Mouse (Mus musculus): ENCODE results near the gene Gm20518. TPM values are rescaled to one million over a fixed set of nuclear protein-coding genes. Genes with fewer than 3 reads are reported as not detected.

Gene Gm20518
- total RNA-seq, 2 experiments from 2014 or later: 2.2 to 2.6 TPM

GRCm38 (mm10) chr16:17890342-17890727 lies 1.1 kb downstream of the Gm20518 start:
- no peak for DNase-seq (ENCODE audit: low spot score in 2 of 2)
- no peak for TF ChIP-seq CTCF (conservative IDR thresholded peaks at IDR 0.05)
- Histone ChIP-seq H3K27ac (peak overlapping the region; percentile 4; the same call in 1 of the 2 replicates), H3K4me3 (peak overlapping the region; percentile 85)

- H3K27ac ChIP-seq: peak overlapping the region; percentile 4; the same call in 1 of the 2 replicates
These were observed 1.7 kb downstream of the Gm20518 start for GRCm38 (mm10) chr16:17889689-17890341.

DNA sequence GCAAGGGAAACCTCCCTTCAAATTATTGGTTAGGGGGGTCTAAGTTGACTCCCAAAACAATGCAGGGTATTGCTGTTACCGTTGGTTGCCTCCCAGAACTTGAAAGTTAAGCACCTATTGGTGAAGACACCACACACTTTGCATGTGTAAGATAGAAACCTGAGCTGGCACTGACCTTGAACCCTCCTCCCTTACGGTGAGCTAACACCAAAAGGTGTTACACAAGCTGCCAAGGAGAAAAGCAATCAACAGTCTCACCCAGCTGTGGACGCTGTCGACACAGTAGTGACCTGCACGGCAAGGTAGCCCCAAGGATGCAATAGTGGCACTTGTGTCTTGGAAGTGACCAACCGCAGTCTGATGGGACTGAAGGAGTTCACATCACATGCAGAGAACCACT lies 7.4 kb downstream of the Gm20518 start:
- no peak for TF ChIP-seq CTCF (conservative IDR thresholded peaks at IDR 0.05)
- Histone ChIP-seq H3K27ac (no peak overlapping the region), H3K4me3 (no peak overlapping the region)
- no peak for DNase-seq (ENCODE audit: low spot score in 2 of 2)

More at GRCm38 (mm10) chr16:17889689-17890341, 1.7 kb downstream of the Gm20518 start:
- DNase-seq (ENCODE audit: low spot score in 2 of 2): no peak
- H3K4me3 ChIP-seq: peak overlapping the region; percentile 85
- TF ChIP-seq CTCF (conservative IDR thresholded peaks at IDR 0.05): no peak

GRCm38 (mm10) chr16:17882196-17882595 lies 9.3 kb downstream of the Gm20518 start:
- Histone ChIP-seq H3K4me3 (no peak overlapping the region), H3K27ac (no peak overlapping the region)
- TF ChIP-seq CTCF (conservative IDR thresholded peaks at IDR 0.05): no peak
- DNase-seq (ENCODE audit: low spot score in 2 of 2): no peak

- no peak for DNase-seq (ENCODE audit: low spot score in 2 of 2)
- no peak overlapping the region; the same call in 1 of the 2 replicates for H3K27ac ChIP-seq
- TF ChIP-seq CTCF (conservative IDR thresholded peaks at IDR 0.05): no peak
- H3K4me3 ChIP-seq: no peak overlapping the region
These were observed 11.9 kb downstream of the Gm20518 start for GRCm38 (mm10) chr16:17879571-17879970.

DNA sequence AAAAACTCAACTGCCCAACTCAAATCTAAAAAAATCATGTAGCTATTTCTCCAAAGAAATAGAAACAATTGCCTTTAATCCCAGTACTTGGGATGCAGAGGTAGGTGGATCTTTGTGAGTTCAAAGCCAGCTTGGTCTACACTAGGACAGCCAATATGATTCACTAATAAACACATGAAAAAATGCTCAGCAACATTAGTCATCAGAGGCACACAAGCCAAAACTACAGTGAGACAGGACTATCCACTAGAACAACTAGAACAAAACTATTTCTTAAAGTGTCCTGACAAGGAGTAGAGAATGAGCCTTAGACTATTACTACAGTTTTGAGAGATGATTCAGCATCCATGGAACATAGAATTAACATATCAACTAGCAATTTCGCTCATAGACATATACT lies 15.4 kb downstream of the Gm20518 start:
- no peak overlapping the region for H3K4me3 ChIP-seq
- no peak for TF ChIP-seq CTCF (conservative IDR thresholded peaks at IDR 0.05)
- no peak for DNase-seq (ENCODE audit: low spot score in 2 of 2)
- H3K27ac ChIP-seq: no peak overlapping the region

DNA sequence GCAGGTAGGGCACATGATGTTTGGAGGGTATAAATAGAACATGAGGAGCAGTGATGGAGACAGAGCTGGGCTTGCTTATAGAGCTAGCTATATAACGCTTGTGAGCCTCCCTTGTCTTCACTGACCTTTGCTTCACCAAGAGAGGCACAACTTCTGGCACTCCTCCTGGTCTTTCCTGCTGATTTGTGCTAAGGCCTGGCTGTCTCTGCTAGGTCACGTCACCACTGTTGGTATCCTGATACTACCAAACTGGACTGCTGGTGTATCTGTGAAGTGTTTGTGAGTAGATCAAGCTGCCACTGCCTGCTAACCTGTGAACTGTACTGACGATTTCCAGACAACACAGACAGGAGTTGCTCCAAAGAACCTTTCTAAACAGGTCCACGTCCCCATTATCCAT lies 16.3 kb downstream of the Gm20518 start:
- no peak overlapping the region for H3K27ac ChIP-seq
- no peak overlapping the region for H3K4me3 ChIP-seq
- no peak for DNase-seq (ENCODE audit: low spot score in 2 of 2)
- no peak for TF ChIP-seq CTCF (conservative IDR thresholded peaks at IDR 0.05)

GRCm38 (mm10) chr16:17872995-17873394 lies 18.5 kb downstream of the Gm20518 start:
- H3K27ac ChIP-seq: no peak overlapping the region
- TF ChIP-seq CTCF (conservative IDR thresholded peaks at IDR 0.05): no peak
- H3K4me3 ChIP-seq: no peak overlapping the region
- DNase-seq (ENCODE audit: low spot score in 2 of 2): no peak

DNA sequence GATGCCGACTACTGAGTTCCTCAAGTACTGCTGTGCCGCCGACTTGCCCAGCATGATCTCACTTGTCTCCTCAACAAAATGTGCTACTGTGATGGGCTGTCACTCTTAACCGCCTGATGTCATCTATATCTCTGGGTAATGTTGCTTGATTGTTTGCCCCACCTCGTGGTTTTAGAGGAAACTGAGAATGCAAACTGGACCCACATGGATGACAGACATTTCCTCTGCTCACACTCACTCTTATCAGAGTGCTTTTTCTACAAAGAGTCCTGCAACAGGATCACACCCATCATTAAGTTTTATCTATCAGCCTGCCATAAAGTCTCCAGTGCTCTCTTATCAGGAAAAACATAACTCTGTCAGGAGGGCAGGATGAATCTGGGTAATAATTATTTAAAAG lies 20.2 kb downstream of the Gm20518 start:
- Histone ChIP-seq H3K4me3 (no peak overlapping the region), H3K27ac (no peak overlapping the region)
- no peak for TF ChIP-seq CTCF (conservative IDR thresholded peaks at IDR 0.05)
- DNase-seq (ENCODE audit: low spot score in 2 of 2): no peak

GRCm38 (mm10) chr16:17865770-17866169 lies 25.7 kb downstream of the Gm20518 start:
- no peak overlapping the region for H3K27ac ChIP-seq
- no peak for TF ChIP-seq CTCF (conservative IDR thresholded peaks at IDR 0.05)

GRCm38 (mm10) chr16:17865293-17865692 lies 26.2 kb downstream of the Gm20518 start:
- no peak for TF ChIP-seq CTCF (conservative IDR thresholded peaks at IDR 0.05)

More at GRCm38 (mm10) chr16:17865770-17866169, 25.7 kb downstream of the Gm20518 start:
- no peak for DNase-seq (ENCODE audit: low spot score in 2 of 2)
- no peak overlapping the region for H3K4me3 ChIP-seq

GRCm38 (mm10) chr16:17858592-17858991 lies 32.9 kb downstream of the Gm20518 start:
- Histone ChIP-seq H3K4me3 (no peak overlapping the region), H3K27ac (no peak overlapping the region)
- peak; percentile 69 for TF ChIP-seq CTCF (conservative IDR thresholded peaks at IDR 0.05)
- DNase-seq (ENCODE audit: low spot score in 2 of 2): no peak

More at GRCm38 (mm10) chr16:17865293-17865692, 26.2 kb downstream of the Gm20518 start:
- Histone ChIP-seq H3K27ac (no peak overlapping the region), H3K4me3 (no peak overlapping the region)
- DNase-seq (ENCODE audit: low spot score in 2 of 2): no peak

DNA sequence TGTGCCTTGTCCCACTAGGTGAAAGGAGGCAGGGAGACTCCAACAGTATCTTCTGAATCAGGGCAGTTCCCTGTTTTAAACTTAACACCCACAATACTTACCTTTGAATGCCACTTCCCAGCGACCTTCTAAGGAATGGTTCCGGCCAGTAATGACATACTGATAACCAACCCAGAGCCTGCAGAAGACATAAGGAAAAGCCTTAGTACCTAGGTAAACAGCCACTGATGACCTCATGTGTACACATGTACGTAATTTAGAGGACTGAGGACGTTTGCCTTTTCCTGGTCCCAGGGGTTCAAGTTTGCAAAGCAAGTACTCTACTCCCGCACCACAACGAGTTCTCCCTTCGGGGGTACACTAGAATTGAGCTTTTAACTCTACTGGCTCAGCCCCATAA lies 34.3 kb downstream of the Gm20518 start:
- no peak for TF ChIP-seq CTCF (conservative IDR thresholded peaks at IDR 0.05)
- H3K27ac ChIP-seq: no peak overlapping the region
- DNase-seq (ENCODE audit: low spot score in 2 of 2): no peak
- no peak overlapping the region for H3K4me3 ChIP-seq

GRCm38 (mm10) chr16:17853263-17853662 lies 38.2 kb downstream of the Gm20518 start:
- no peak for TF ChIP-seq CTCF (conservative IDR thresholded peaks at IDR 0.05)
- no peak overlapping the region for H3K27ac ChIP-seq
- DNase-seq (ENCODE audit: low spot score in 2 of 2): no peak
- H3K4me3 ChIP-seq: no peak overlapping the region
